Mouse (Mus musculus) CD8-positive naive resting alpha-beta T cell, adult 2 months (primary cell): Measurements from ENCODE around the gene Sh3pxd2a.

Source experiments
- DNase-seq, 2 experiments: peaks; one replicate each; pipeline ENCODE4 v3.0.0; 2022; ENCODE audit warnings: low read depth in 2 of 2, low spot score in 2 of 2

The Sh3pxd2a gene

DNA sequence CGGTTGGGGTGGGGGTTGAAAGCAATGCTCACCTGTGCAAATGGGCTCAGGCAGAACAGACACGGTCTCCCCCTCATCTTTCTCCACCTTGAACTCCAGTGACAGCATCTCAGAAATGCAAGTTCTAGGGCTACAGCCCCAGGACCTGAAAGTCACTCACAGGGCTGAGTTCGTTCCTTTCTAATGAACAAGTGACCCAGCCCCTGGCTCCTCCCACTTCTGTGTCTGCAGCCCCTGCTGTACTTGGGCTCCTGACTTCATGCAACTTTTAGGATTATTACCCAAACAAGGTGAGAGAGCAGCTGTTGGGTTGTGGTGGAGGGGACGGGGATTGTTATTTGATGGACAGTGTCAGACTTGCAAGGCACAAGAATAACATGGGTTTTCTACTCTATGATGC is 23.2 kb downstream of the Sh3pxd2a start:
- no peak for DNase-seq

DNA sequence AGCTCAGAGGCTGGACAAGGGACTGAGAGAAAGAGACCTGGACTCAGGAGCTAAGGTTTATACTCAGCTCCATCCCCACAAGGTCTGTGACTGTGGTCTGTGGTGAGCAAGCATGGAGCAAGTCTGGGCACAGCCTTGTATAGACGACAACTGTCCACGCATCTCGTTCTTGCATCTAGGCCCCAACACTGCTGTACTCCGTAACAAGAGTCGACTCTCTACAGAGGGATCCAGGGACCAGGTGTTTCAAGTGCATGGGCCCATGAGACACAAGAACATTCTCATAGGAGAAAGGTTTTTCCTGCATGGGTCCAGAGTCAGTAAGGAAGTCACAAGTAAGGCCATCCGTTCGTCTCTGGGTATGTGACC is 23.8 kb downstream of the Sh3pxd2a start:
- DNase-seq: no peak

DNA sequence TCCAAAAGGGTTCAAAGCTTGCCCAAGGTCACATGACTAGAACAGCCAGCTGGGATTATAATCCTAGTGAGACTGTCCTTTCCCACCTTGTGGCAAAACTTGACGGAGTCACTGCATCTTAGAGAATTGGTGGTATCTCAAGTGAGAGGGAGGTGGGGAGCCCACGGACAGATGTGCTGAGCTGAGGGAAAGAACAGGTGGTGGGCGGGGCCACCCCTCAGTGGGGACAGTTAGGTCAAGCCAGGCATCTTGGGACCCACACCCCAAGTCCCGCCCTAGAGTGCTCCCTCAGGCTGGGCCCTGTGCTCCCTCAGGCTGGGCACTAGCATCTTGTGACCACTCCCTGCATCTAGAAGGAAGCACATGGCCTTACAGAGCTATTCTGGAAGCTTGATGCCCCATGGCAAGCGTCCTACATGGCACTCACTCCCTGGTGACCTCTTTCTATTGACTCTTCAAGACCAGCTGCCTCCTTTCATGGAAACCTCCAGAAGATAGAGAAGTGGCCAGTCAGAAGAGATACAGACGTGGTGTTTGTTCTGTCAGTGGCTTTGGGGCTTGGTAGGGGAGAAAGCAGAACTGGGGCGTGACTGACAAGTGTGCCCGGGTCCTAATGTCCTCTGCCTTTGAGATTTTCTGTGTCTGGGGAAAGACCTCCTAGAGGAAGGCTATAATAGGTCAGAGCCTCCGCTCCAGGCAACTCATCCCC is 24.3 kb downstream of the Sh3pxd2a start:
- no peak for DNase-seq

GRCm38 (mm10) chr19:47438445-47438844 is 25.8 kb downstream of the Sh3pxd2a start:
- DNase-seq: no peak

DNA sequence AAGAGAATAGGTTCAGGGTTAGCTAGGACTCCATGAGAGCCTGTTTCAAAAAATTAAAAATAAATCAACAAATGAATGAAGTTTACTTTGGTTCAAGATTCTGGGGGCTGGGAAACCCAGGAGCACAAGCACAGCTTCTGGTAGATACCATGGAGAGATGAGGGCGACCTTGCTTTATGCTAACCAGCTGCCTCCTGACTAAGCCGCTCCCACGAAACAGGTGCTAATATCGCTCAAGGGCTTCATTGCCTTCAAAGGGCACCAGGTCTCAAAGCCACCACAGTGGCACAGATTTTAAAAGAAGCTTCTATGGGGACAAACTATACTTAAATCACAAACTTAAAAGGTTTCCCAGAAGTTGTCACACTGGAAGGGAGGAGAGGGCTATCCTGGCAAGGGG is 27.2 kb downstream of the Sh3pxd2a start:
- no peak for DNase-seq

- no peak for DNase-seq
Measured at GRCm38 (mm10) chr19:47436236-47436635, 28.0 kb downstream of the Sh3pxd2a start.

DNA sequence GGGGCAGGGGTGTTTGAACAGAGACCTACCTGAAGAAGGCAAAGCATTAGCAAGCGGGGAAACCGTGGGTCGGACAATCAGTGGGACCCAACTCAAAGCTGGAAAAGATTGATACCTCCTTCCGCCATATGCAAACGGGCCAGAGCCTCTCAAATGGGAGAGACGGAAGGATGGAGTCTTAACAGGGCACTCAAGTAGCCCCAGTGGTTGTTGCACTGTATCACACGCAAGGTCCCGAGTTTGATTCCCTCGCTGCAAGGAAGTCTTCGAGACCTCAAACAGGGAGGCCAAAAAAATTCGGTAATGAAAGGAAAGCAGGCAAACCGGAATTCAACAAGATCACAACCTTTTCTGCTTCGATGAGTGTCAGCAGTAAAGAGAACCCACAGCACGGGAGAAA is 29.5 kb downstream of the Sh3pxd2a start:
- no peak for DNase-seq

GRCm38 (mm10) chr19:47432339-47432738 is 31.9 kb downstream of the Sh3pxd2a start:
- DNase-seq: no peak

DNA sequence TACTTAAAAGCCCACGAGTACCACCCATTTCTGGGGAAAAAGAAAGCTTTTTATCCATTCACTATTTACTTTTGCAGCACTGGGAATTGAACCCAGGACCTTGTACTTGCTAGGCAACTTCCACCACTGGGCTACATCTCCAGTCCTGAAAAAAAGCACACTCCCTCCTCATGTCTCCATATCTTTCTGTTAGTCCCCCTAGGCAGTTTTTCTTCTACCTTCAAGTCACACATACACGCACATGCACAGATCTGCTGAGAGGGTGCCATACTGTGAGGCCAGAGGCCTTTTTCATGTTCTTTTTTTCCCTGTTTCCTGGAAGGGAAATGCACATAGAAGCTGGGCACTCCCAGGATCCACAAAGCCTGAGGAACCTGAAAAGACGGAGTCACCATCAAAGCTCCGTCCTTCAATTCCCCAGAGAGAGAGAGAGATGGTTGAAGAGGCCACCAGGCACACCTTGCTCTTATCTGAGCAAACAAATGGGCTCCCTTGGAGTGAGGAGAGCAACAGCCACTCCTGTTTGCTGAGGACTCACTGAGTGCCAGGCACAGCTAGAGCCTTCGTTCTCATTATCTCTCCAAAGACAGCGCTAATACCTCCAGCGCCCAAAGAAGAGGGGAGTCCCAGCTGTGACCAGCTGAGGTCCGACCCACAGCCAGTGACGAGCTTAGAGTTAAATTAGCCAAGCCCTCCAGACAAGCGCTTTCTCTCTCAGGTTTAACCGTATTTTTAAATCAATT is 32.8 kb downstream of the Sh3pxd2a start:
- no peak for DNase-seq

GRCm38 (mm10) chr19:47430160-47430559 is 34.0 kb downstream of the Sh3pxd2a start:
- DNase-seq: no peak

DNA sequence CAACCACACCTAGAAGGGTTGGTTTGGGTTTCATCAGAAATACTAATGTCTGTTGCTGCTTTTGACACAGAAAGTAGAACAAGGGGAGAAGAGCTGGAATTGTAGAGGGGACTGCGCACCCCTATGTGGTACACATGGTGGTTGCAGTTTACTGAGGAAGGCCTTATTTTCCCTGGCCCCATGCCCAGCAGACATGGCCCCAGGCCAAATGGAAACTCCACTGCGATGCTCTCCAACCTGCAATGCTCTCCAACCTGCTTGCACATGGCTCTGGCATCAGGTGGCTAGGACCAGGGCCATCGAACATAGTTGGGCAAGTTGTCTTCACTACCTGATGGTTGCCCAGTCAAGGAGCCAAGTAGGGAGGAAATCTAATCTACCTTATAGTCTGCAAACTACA is 35.0 kb downstream of the Sh3pxd2a start:
- no peak for DNase-seq

GRCm38 (mm10) chr19:47428794-47429193 is 35.4 kb downstream of the Sh3pxd2a start:
- DNase-seq: no peak

GRCm38 (mm10) chr19:47427841-47428789 is 36.1 kb downstream of the Sh3pxd2a start:
- no peak for DNase-seq

- DNase-seq: no peak
Measured at GRCm38 (mm10) chr19:47423632-47424031, 40.6 kb downstream of the Sh3pxd2a start.

DNA sequence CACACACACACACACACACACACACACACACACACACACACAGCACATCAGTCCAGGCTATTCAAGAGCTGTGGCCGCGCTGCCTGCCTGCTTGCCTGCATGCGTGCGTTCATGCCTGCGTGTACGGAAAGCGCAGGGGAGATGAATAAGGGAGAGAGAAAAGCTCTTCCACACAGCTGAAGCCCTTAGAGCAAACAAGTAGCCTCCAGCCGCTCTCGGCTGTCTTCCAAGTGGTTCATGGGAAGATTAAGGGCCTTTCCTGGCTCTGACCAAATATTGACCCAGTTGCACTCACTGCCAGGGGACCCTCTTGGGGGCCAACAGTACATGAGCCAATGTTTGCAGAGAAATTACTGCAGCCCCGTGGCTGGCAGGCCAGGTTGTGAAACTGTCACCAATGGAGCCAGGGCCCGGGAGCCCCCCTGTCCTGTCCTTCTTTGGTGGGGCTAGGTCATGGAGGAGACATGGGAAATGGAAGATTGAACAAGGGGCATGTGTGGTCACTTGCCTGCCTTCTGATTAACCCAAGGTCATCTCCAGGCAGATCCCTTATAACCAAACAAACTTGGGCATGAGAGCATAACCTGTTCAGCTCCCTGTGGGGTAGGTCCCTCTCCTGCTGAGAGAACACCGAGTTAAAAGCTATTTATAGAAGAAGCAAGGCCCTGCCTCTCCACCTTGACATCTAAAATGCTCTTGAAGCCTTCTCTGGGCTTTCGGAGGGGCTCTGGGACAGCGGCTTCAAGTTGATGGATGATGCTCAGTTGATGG is 42.9 kb downstream of the Sh3pxd2a start:
- no peak for DNase-seq

DNA sequence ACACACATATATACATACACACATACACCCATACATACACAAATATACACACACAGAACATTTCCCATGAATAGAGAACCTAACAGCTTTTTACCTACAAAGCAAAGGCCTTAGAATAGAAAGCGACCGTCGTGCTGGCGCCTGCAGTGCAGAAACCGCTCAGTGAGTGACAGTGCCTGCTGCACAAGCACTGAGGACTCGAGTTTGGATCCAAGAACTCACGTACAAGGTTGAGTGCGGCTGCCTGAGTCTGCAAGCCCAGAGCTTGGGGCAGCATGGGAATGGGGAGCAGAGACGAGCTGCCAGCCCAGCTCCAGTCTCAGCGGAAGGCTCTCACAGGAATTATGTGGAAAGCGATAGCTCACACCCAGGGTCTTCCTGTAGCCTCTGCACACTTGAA is 43.7 kb downstream of the Sh3pxd2a start:
- no peak for DNase-seq

DNA sequence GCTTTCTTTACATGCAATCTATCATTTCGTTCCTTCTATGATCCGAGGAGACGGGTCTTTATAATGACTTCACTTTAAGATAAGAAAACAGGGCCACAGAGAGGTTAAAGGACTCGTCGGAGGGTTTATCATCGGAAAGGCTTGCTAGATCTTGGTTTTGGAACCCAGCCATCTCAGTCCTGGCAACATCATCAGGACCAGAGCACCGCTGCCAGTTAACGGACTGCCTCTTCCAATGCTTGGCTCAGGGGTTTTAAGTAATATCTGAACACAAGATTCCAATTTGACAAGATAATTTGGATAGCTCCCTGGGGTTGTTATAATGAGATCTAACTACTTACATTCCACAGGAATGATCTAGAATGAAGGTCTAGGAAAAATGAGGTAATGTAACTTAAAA is 45.0 kb downstream of the Sh3pxd2a start:
- DNase-seq: no peak

- DNase-seq: no peak
Measured at GRCm38 (mm10) chr19:47416161-47416560, 48.0 kb downstream of the Sh3pxd2a start.

GRCm38 (mm10) chr19:47414142-47414905 is 49.9 kb downstream of the Sh3pxd2a start:
- DNase-seq: no peak

- DNase-seq: no peak
Measured at GRCm38 (mm10) chr19:47413458-47414005, 50.7 kb downstream of the Sh3pxd2a start.
